Mouse (Mus musculus): Measurements from ENCODE around the gene Foxo6. TPM values are rescaled to one million over a fixed set of nuclear protein-coding genes. Genes with fewer than 3 reads are reported as not detected.

The Foxo6 gene
- total RNA-seq, 2 experiments from 2014 or later: 36.3 to 37.4 TPM

Other genes with a start within 250 kb of the Foxo6 start
- gene AL607142.1, start 222.4 kb downstream of the Foxo6 start, total RNA-seq (2021): not detected
- gene Edn2, start 126.1 kb downstream of the Foxo6 start, total RNA-seq (2021): not detected
- 100 to 1,000 TPM in 1 of 2 experiments, 10 to 100 TPM in 1; 92.6 to 106 TPM for gene Scmh1, start 117.9 kb upstream of the Foxo6 start, total RNA-seq (2021)
- under 1 TPM; 0.25 to 0.33 TPM for gene Slfnl1, start 244.9 kb upstream of the Foxo6 start, total RNA-seq (2021)

Data from layer of hippocampus, postnatal 25 days (tissue).